Mouse (Mus musculus): ENCODE data around the gene Strn. TPM values are rescaled to one million over a fixed set of nuclear protein-coding genes. Genes with fewer than 3 reads are reported as not detected.

The Strn gene
- total and polyA plus RNA-seq, 2 experiments = 2.7 to 8.8 TPM

DNA sequence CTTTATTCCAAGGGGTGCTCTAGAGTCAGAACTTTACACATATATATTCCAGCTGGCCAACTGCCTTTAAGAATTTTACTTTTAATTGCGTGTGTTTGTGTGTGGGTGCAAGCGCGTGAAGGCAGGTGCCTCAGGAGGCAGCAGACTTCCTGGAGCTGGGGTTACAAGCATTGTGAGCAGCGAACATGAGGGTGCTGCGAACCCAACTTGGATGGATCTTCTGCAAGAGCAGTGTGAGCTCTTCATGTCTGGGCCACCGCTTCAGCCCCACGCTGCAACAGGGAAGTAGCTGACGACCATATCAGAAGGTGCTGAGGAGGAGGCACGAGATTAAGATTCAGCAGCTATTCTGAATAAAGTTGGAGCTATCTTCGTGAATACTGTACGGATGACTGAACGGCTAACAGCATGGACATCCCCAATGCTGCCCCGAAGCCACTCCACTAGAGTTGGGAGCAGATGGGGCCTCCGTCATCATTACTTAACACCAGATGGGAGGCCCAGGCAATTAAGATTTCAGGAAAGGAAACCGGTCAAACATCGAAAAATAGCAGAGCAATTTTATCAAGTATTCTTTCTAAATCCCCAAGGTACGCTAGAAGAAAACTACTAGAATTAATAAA is 93.0 kb downstream of the Strn start:
- H3K27me3 ChIP-seq (ENCODE audit: control insufficient read depth, insufficient read depth, low read length) = no peaks in the 10 kb centered on the region
- no peaks in the 10 kb centered on the region for H3K4me1 ChIP-seq (ENCODE audit: control insufficient read depth, insufficient read depth, low read length)
- H3K36me3 ChIP-seq (ENCODE audit: control insufficient read depth, insufficient read depth, low read length) = peaks cover 3% of the 10 kb centered on the region
- H3K9ac ChIP-seq (ENCODE audit: low read depth, low read length) = no peak overlapping the region
- no peaks in the 10 kb centered on the region for H3K79me2 ChIP-seq (ENCODE audit: control insufficient read depth, insufficient read depth, low read length)
- H3K4me3 ChIP-seq (ENCODE audit: insufficient read depth, low read depth, low read length) = no peak overlapping the region
- H3K27ac ChIP-seq (replicated peaks; ENCODE audit: insufficient read depth, low read depth, low read length) = no peak overlapping the region
- DNase-seq (ENCODE audit: extremely low read depth, low read depth, low spot score) = no peak
- 94% methylated on average over 17 of the region's 17 CpGs for WGBS
- TF ChIP-seq CTCF (IDR thresholded peaks at IDR 0.05; ENCODE audit: low read depth, low read length) (no peak), POLR2A (IDR thresholded peaks at IDR 0.05; ENCODE audit: extremely low read depth, insufficient read depth, low read length) (no peak)

DNA sequence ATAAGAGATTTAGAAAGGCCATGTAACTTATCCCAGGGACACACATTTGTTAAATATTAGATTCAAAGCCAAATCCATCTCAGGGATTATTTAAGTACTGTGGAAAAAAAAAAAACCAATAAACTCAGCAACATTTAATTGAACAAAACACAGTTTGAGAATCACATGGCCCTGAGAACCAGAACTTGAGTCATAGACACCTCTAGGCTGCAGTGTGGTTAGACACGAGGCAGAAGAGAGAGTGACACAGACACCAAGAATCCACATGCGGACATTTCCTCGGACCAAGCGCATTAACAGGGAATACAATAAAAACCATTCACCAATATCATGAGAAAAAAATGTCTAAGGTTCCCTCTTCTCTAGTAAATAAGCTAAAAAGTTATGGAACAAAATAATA is 94.7 kb downstream of the Strn start:
- no peaks in the 10 kb centered on the region for H3K36me3 ChIP-seq (ENCODE audit: control insufficient read depth, insufficient read depth, low read length)
- WGBS = 88% methylated on average over 4 of the region's 4 CpGs
- TF ChIP-seq POLR2A (IDR thresholded peaks at IDR 0.05; ENCODE audit: extremely low read depth, insufficient read depth, low read length) (no peak), CTCF (IDR thresholded peaks at IDR 0.05; ENCODE audit: low read depth, low read length) (no peak)
- H3K9ac ChIP-seq (ENCODE audit: low read depth, low read length) = no peak overlapping the region
- no peak for DNase-seq (ENCODE audit: extremely low read depth, low read depth, low spot score)
- no peak overlapping the region for H3K27ac ChIP-seq (replicated peaks; ENCODE audit: insufficient read depth, low read depth, low read length)
- no peaks in the 10 kb centered on the region for H3K27me3 ChIP-seq (ENCODE audit: control insufficient read depth, insufficient read depth, low read length)
- H3K79me2 ChIP-seq (ENCODE audit: control insufficient read depth, insufficient read depth, low read length) = no peaks in the 10 kb centered on the region
- H3K4me1 ChIP-seq (ENCODE audit: control insufficient read depth, insufficient read depth, low read length) = no peaks in the 10 kb centered on the region
- H3K4me3 ChIP-seq (ENCODE audit: insufficient read depth, low read depth, low read length) = no peak overlapping the region

DNA sequence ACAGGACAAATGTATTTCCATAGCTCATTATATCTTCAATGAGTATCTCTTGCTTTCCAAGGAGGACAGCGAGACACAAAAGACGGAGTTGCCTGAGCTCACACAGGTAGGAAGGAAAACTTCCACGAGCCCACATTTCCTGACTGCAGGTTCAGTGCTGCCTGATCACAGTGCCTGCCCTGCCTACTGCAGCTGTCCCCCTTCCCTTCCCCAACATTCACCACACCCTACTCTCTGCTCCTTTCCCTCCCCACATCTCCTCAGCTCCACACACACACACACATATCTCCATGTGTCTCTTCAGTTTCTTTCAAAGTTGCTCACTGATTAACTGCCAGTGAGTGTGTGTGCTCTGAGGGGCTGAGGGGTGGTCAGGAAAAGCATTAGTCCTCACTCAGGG is 96.6 kb downstream of the Strn start:
- Histone ChIP-seq H3K4me3 (ENCODE audit: insufficient read depth, low read depth, low read length) (no peak overlapping the region), H3K9ac (ENCODE audit: low read depth, low read length) (no peak overlapping the region), H3K4me1 (ENCODE audit: control insufficient read depth, insufficient read depth, low read length) (no peaks in the 10 kb centered on the region), H3K36me3 (ENCODE audit: control insufficient read depth, insufficient read depth, low read length) (no peaks in the 10 kb centered on the region), H3K27ac (replicated peaks; ENCODE audit: insufficient read depth, low read depth, low read length) (no peak overlapping the region), H3K27me3 (ENCODE audit: control insufficient read depth, insufficient read depth, low read length) (no peaks in the 10 kb centered on the region), H3K79me2 (ENCODE audit: control insufficient read depth, insufficient read depth, low read length) (no peaks in the 10 kb centered on the region)
- 90% methylated on average over 3 of the region's 3 CpGs for WGBS
- DNase-seq (ENCODE audit: extremely low read depth, low read depth, low spot score) = no peak
- TF ChIP-seq CTCF (IDR thresholded peaks at IDR 0.05; ENCODE audit: low read depth, low read length) = no peak
- no peak for TF ChIP-seq POLR2A (IDR thresholded peaks at IDR 0.05; ENCODE audit: extremely low read depth, insufficient read depth, low read length)

DNA sequence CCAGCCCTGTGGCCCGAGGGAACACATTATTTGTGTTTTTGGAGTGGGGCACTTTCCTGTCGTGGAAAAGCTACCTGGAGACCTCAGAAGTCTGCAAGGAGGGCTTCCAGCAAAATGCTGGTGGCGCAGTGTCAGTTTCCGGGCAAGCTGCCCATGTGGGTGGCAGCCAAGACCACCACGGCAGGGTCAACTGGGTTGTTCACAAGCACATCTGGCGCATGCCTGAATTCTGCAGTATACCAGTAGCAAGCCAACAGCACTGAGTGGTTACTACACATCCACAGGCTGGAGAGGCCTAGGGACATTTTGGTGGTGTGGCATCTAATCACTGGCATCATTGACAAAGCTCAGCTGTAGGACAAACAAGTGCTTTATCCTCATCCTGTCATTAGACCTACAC is 97.9 kb downstream of the Strn start:
- 79% methylated on average over 6 of the region's 6 CpGs for whole genome bisulfite sequencing
- TF ChIP-seq POLR2A (IDR thresholded peaks at IDR 0.05; ENCODE audit: extremely low read depth, insufficient read depth, low read length) (no peak), CTCF (IDR thresholded peaks at IDR 0.05; ENCODE audit: low read depth, low read length) (no peak)
- DNase-seq (ENCODE audit: extremely low read depth, low read depth, low spot score) = no peak

DNA sequence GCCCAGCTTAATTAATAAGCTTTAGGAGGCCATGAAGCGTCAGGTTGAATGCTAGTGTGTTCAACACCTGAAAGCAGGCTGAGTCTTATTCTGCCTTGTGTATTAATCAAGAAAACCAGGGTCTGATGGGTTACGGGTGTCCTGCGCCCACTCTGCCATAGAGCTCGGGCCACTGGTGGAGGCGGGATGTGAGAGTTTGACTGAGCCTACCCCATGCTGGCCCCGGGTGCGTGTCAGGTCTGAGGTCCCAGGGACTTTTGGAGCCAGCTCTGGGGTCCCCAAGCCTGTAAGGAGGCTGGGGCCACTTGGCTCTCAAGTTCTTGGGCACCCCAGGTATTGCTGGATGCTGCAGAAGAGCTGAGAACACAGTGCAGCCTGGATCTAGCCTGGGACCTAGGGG is 99.9 kb downstream of the Strn start:
- no peak overlapping the region for H3K9ac ChIP-seq (ENCODE audit: low read depth, low read length)
- no peak for TF ChIP-seq POLR2A (IDR thresholded peaks at IDR 0.05; ENCODE audit: extremely low read depth, insufficient read depth, low read length)
- no peak for TF ChIP-seq CTCF (IDR thresholded peaks at IDR 0.05; ENCODE audit: low read depth, low read length)
- no peaks in the 10 kb centered on the region for H3K79me2 ChIP-seq (ENCODE audit: control insufficient read depth, insufficient read depth, low read length)
- 93% methylated on average over 7 of the region's 7 CpGs for WGBS
- H3K4me3 ChIP-seq (ENCODE audit: insufficient read depth, low read depth, low read length) = no peak overlapping the region
- H3K27ac ChIP-seq (replicated peaks; ENCODE audit: insufficient read depth, low read depth, low read length) = no peak overlapping the region
- no peaks in the 10 kb centered on the region for H3K27me3 ChIP-seq (ENCODE audit: control insufficient read depth, insufficient read depth, low read length)
- no peak for DNase-seq (ENCODE audit: extremely low read depth, low read depth, low spot score)
- H3K4me1 ChIP-seq (ENCODE audit: control insufficient read depth, insufficient read depth, low read length) = no peaks in the 10 kb centered on the region
- no peaks in the 10 kb centered on the region for H3K36me3 ChIP-seq (ENCODE audit: control insufficient read depth, insufficient read depth, low read length)

More for the DNA sequence above, 97.9 kb downstream of the Strn start:
- Histone ChIP-seq H3K27me3 (ENCODE audit: control insufficient read depth, insufficient read depth, low read length) (no peaks in the 10 kb centered on the region), H3K79me2 (ENCODE audit: control insufficient read depth, insufficient read depth, low read length) (no peaks in the 10 kb centered on the region), H3K36me3 (ENCODE audit: control insufficient read depth, insufficient read depth, low read length) (no peaks in the 10 kb centered on the region), H3K9ac (ENCODE audit: low read depth, low read length) (no peak overlapping the region), H3K27ac (replicated peaks; ENCODE audit: insufficient read depth, low read depth, low read length) (no peak overlapping the region), H3K4me3 (ENCODE audit: insufficient read depth, low read depth, low read length) (no peak overlapping the region), H3K4me1 (ENCODE audit: control insufficient read depth, insufficient read depth, low read length) (no peaks in the 10 kb centered on the region)

DNA sequence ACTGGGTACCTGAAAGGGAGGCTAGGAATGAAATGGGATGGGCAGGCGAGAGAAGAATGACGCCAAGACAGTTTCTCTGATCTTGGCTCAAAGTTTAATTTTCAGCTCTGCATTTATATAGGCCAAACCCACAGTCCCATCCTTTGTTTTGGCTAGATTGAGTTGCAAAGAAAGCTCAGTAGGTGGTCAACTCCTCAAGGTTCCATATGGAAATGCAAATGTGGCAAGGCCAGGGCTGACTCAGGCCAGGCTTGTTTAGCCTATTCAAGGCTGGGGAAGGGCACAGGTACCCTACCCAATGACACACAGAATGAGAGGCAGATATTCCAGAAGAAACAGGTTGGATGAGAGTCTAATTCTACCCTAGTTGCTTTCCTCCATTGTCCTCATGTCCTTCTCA is 101.4 kb downstream of the Strn start:
- no peak for TF ChIP-seq POLR2A (IDR thresholded peaks at IDR 0.05; ENCODE audit: extremely low read depth, insufficient read depth, low read length)
- TF ChIP-seq CTCF (IDR thresholded peaks at IDR 0.05; ENCODE audit: low read depth, low read length) = no peak
- Histone ChIP-seq H3K9ac (ENCODE audit: low read depth, low read length) (no peak overlapping the region), H3K36me3 (ENCODE audit: control insufficient read depth, insufficient read depth, low read length) (no peaks in the 10 kb centered on the region), H3K4me1 (ENCODE audit: control insufficient read depth, insufficient read depth, low read length) (no peaks in the 10 kb centered on the region), H3K27ac (replicated peaks; ENCODE audit: insufficient read depth, low read depth, low read length) (no peak overlapping the region), H3K79me2 (ENCODE audit: control insufficient read depth, insufficient read depth, low read length) (no peaks in the 10 kb centered on the region), H3K4me3 (ENCODE audit: insufficient read depth, low read depth, low read length) (no peak overlapping the region), H3K27me3 (ENCODE audit: control insufficient read depth, insufficient read depth, low read length) (no peaks in the 10 kb centered on the region)
- 83% methylated on average over 2 of the region's 2 CpGs for WGBS
- DNase-seq (ENCODE audit: extremely low read depth, low read depth, low spot score) = no peak
